Mouse (Mus musculus) bone marrow macrophage, adult 2 months (primary cell): ENCODE results near the gene Oser1.

Experiments
- CTCF ChIP-seq: IDR thresholded peaks from 2 replicates; pipeline ENCODE4 v1.5.1; 2012; ENCODE audit warnings: low read depth, mild to moderate bottlenecking, low read length, moderate library complexity
- POLR2A ChIP-seq: IDR thresholded peaks from 2 replicates; pipeline ENCODE4 v1.6.1; 2012; ENCODE audit warnings: mild to moderate bottlenecking, low read depth, low read length, borderline replicate concordance

DNA sequence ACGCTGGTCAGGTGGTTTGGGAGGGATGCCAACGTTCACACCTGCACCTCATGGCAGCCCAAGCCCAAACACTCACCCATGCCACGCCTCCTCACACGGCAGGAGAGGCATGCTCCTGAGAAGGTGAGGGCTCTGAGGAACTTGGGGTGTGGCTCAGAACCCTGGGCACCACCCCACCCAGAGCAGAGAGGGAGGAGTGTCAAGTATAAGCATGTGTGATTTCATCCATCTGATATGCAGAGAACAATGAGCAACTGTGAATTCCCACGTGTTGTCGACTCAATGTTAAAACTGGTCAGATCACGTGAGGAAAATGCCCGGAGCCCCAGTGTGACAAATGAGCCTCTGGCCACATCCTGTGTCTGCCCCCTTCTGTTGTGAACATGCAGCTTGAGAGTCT lies 42.3 kb upstream of the Oser1 start:
- no peak for TF ChIP-seq CTCF
- TF ChIP-seq POLR2A, result no peak
